25 mouse cellular contexts compared by ENCODE assay signal in genomic region chr17:79887926-79888325, GRCm38 (mm10). TPM values are rescaled to one million over a fixed set of nuclear protein-coding genes. Genes with fewer than 3 reads are reported as not detected.
DNase-seq lines count a peak whose midpoint lies in the region; ATAC-seq and TF ChIP-seq lines count a peak whose summit lies in the region.
"Had no signal": no experiment of that assay in that cellular context is flagged by ENCODE, and none has a peak within 500 bp of the region (broad histone marks: within the 10 kb centered on the region; RNA-seq: fewer than 3 reads in every experiment).

No protein-coding gene starts in this region.

- H3K27ac ChIP-seq in forebrain, embryonic 14.5 days (ENCODE audit: low read depth, low read length) = no peak overlapping the region
- H3K27ac ChIP-seq in forebrain, embryonic 16.5 days (ENCODE audit: low read length) = no peak overlapping the region
- H3K27ac ChIP-seq in hindbrain, postnatal 0 days = no peak overlapping the region
- no peak overlapping the region for H3K27ac ChIP-seq in hindbrain, embryonic 13.5 days
- H3K27ac ChIP-seq: embryonic facial prominence, embryonic 10.5 days; embryonic facial prominence, embryonic 12.5 days; forebrain, embryonic 13.5 days had no signal

- H3K4me2 ChIP-seq in forebrain, embryonic 14.5 days (ENCODE audit: low read length) = no peak overlapping the region
- H3K4me2 ChIP-seq in forebrain, embryonic 16.5 days (ENCODE audit: low read length) = no peak overlapping the region
- H3K4me2 ChIP-seq in hindbrain, postnatal 0 days (ENCODE audit: low read depth, low read length) = no peak overlapping the region
- no peak overlapping the region for H3K4me2 ChIP-seq in hindbrain, embryonic 13.5 days
- H3K4me2 ChIP-seq: embryonic facial prominence, embryonic 12.5 days; forebrain, embryonic 13.5 days had no signal

- peak; percentile 55 for DNase-seq in forebrain, embryonic 14.5 days (ENCODE audit: low spot score)
- peak; percentile 32 for DNase-seq in hindbrain, postnatal 0 days (ENCODE audit: low spot score)
- DNase-seq in brain, adult 2 months (ENCODE audit: low read depth, low spot score) = peak; percentile 53
- peak; percentile 12 for DNase-seq in telencephalon, adult 2 months (ENCODE audit: low read depth, low spot score)
- DNase-seq in urinary bladder, adult 2 months (ENCODE audit: low spot score) = no peak
- DNase-seq: adrenal gland, adult 8-10 months; adrenal gland, postnatal 14 days; adrenal gland, postnatal 36 days; B cell, adult 2 months; cerebellum, adult 11-12 months; cerebellum, adult 2 months; cerebellum, adult 9-10 months; cerebellum, postnatal 10 days; cerebellum, postnatal 25 days; forebrain, postnatal 0 days had no signal

- ATAC-seq in forebrain, embryonic 14.5 days = no peak
- no peak for ATAC-seq in forebrain, embryonic 16.5 days
- ATAC-seq in hindbrain, postnatal 0 days = no peak
- no peak for ATAC-seq in hindbrain, embryonic 13.5 days (ENCODE audit: low FRiP score)
- ATAC-seq: activated CD4-positive, CD25-positive, alpha-beta regulatory T cell, adult 4 months; CD4-positive, CD25-positive, alpha-beta regulatory T cell, adult 4 months; forebrain, embryonic 13.5 days; forebrain, postnatal 0 days; Patski had no signal

- no peak overlapping the region for H3K4me3 ChIP-seq in forebrain, embryonic 14.5 days (ENCODE audit: low read depth, low read length)
- H3K4me3 ChIP-seq in forebrain, embryonic 16.5 days (replicated peaks; ENCODE audit: low read length) = no peak overlapping the region
- H3K4me3 ChIP-seq in hindbrain, postnatal 0 days (ENCODE audit: low read length) = no peak overlapping the region
- no peak overlapping the region for H3K4me3 ChIP-seq in hindbrain, embryonic 13.5 days
- H3K4me3 ChIP-seq: embryonic facial prominence, embryonic 10.5 days; embryonic facial prominence, embryonic 12.5 days; forebrain, embryonic 13.5 days had no signal

- H3K27me3 ChIP-seq in forebrain, embryonic 14.5 days (replicated peaks; ENCODE audit: control insufficient read depth, insufficient read depth, low read length) = no peaks in the 10 kb centered on the region
- H3K27me3 ChIP-seq in forebrain, embryonic 16.5 days (replicated peaks; ENCODE audit: control insufficient read depth, insufficient read depth, low read length) = no peaks in the 10 kb centered on the region
- H3K27me3 ChIP-seq in hindbrain, postnatal 0 days (ENCODE audit: insufficient read depth, low read length) = no peaks in the 10 kb centered on the region
- H3K27me3 ChIP-seq in hindbrain, embryonic 13.5 days = no peaks in the 10 kb centered on the region
- H3K27me3 ChIP-seq: CH12.LX; embryonic facial prominence, embryonic 12.5 days; forebrain, embryonic 13.5 days; Patski had no signal

- no peaks in the 10 kb centered on the region for H3K9me3 ChIP-seq in forebrain, embryonic 14.5 days (replicated peaks; ENCODE audit: control insufficient read depth, low read length)
- no peaks in the 10 kb centered on the region for H3K9me3 ChIP-seq in forebrain, embryonic 16.5 days (ENCODE audit: control insufficient read depth, low read length)
- no peaks in the 10 kb centered on the region for H3K9me3 ChIP-seq in hindbrain, postnatal 0 days (ENCODE audit: low read length)
- H3K9me3 ChIP-seq in hindbrain, embryonic 13.5 days = no peaks in the 10 kb centered on the region
- H3K9me3 ChIP-seq: embryonic facial prominence, embryonic 10.5 days; embryonic facial prominence, embryonic 12.5 days; forebrain, embryonic 13.5 days; G1E had no signal

- no peak for TF ChIP-seq CTCF in hindbrain, postnatal 0 days (IDR thresholded peaks at IDR 0.05; ENCODE audit: low read depth)

- WGBS in forebrain, embryonic 14.5 days = 50% methylated on average over 1 of the region's 1 CpGs
- WGBS in forebrain, embryonic 16.5 days = 41% methylated on average over 1 of the region's 1 CpGs
- WGBS in hindbrain, postnatal 0 days = 20% methylated on average over 1 of the region's 1 CpGs
- 32% methylated on average over 1 of the region's 1 CpGs for WGBS in hindbrain, embryonic 13.5 days

- H3K4me1 ChIP-seq in forebrain, embryonic 14.5 days (ENCODE audit: control insufficient read depth, insufficient read depth, low read length) = no peaks in the 10 kb centered on the region
- peaks cover 4% of the 10 kb centered on the region; the same call in 1 of the 2 replicates for H3K4me1 ChIP-seq in forebrain, embryonic 16.5 days (replicated peaks; ENCODE audit: control insufficient read depth, insufficient read depth, low read length)
- H3K4me1 ChIP-seq in hindbrain, postnatal 0 days (ENCODE audit: insufficient read depth, low read length) = no peaks in the 10 kb centered on the region
- peaks cover 16% of the 10 kb centered on the region; the same call in 1 of the 2 replicates for H3K4me1 ChIP-seq in hindbrain, embryonic 13.5 days (replicated peaks)

- no peaks in the 10 kb centered on the region for H3K36me3 ChIP-seq in forebrain, embryonic 14.5 days (ENCODE audit: control insufficient read depth, insufficient read depth, low read length)
- no peaks in the 10 kb centered on the region for H3K36me3 ChIP-seq in forebrain, embryonic 16.5 days (ENCODE audit: control insufficient read depth, insufficient read depth)
- H3K36me3 ChIP-seq in hindbrain, postnatal 0 days (ENCODE audit: insufficient read depth, low read length) = no peaks in the 10 kb centered on the region
- H3K36me3 ChIP-seq in hindbrain, embryonic 13.5 days = no peaks in the 10 kb centered on the region
- H3K36me3 ChIP-seq: embryonic facial prominence, embryonic 10.5 days; embryonic facial prominence, embryonic 12.5 days had no signal

- no peak overlapping the region for H3K9ac ChIP-seq in forebrain, embryonic 14.5 days (ENCODE audit: low read length)
- H3K9ac ChIP-seq in forebrain, embryonic 16.5 days (replicated peaks; ENCODE audit: low read depth, low read length) = no peak overlapping the region
- no peak overlapping the region for H3K9ac ChIP-seq in hindbrain, postnatal 0 days (replicated peaks; ENCODE audit: low read length)
- H3K9ac ChIP-seq in hindbrain, embryonic 13.5 days = no peak overlapping the region
- H3K9ac ChIP-seq: embryonic facial prominence, embryonic 12.5 days; forebrain, embryonic 13.5 days; forebrain, postnatal 0 days had no signal

RNA-seq across cellular contexts. Expression of gene Atl2, which starts 8.0 kb away (rescaled TPM):
- polyA plus RNA-seq in forebrain, embryonic 14.5 days (2014; fragmentation: Nextera tagmentation; extraction: Ambion mirVana) = 28.2 and 35.2 TPM in 2 replicates
- 38.6 and 39.2 TPM in 2 replicates for polyA plus RNA-seq in forebrain, embryonic 16.5 days (2015; fragmentation: Nextera tagmentation; extraction: Ambion mirVana)
- total RNA-seq in hindbrain, postnatal 0 days (2014; rRNA removed) = 24.3 and 30.5 TPM in 2 replicates
- 34.9 and 37.2 TPM in 2 replicates for polyA plus RNA-seq in hindbrain, postnatal 0 days (2015; fragmentation: Nextera tagmentation; extraction: Ambion mirVana)
- 34.2 and 35.4 TPM in 2 replicates for polyA plus RNA-seq in hindbrain, embryonic 13.5 days (2015; fragmentation: Nextera tagmentation; extraction: Ambion mirVana)
- 22.7 and 23.3 TPM in 2 replicates for polyA plus RNA-seq in urinary bladder, adult 2 months (2012; rRNA removed)
